Mouse (Mus musculus) CH12.LX (cell line): ENCODE results near the gene Gm20388. TPM values are rescaled to one million over a fixed set of nuclear protein-coding genes. Genes with fewer than 3 reads are reported as not detected.

Experiments
- DNase-seq: peaks from one replicate; pipeline ENCODE4 v3.0.0-alpha.2; 2013; ENCODE audit errors: extremely low read depth
- H3K27ac ChIP-seq: 2 replicates; pipeline ENCODE4 v1.5.1; 2012; ENCODE audit warnings: low read depth, mild to moderate bottlenecking, control low read depth, moderate library complexity; ENCODE audit not compliant: insufficient read depth
- H3K27me3 ChIP-seq: replicated peaks from 2 replicates; pipeline ENCODE3; 2012; ENCODE audit warnings: inconsistent platforms
- H3K36me3 ChIP-seq, 2 experiments: replicated peaks in 1 of 2; 2 replicates each; pipeline versions ENCODE3 to v1.6.1; 2012; ENCODE audit warnings: inconsistent platforms in 1 of 2, low read length in 1 of 2, mild to moderate bottlenecking in 1 of 2, mixed read lengths in 1 of 2, moderate library complexity in 1 of 2; ENCODE audit not compliant: control insufficient read depth in 1 of 2, insufficient read depth in 1 of 2
- H3K4me1 ChIP-seq, 2 experiments: 2 replicates each; pipeline ENCODE4 v1.6.1; 2012; ENCODE audit warnings: inconsistent platforms in 1 of 2, moderate library complexity in 1 of 2; ENCODE audit not compliant: insufficient read depth in 2 of 2, control insufficient read depth in 1 of 2
- H3K4me2 ChIP-seq: 2 replicates; pipeline ENCODE4 v1.6.1; 2012; ENCODE audit warnings: low read depth, mild to moderate bottlenecking, control low read depth; ENCODE audit not compliant: poor library complexity, insufficient read depth, severe bottlenecking
- H3K4me3 ChIP-seq, 3 experiments: fragments of 150-350 bp in 1 of 3; sonication (generic) in 1 of 3; replicated peaks in 1 of 3; 2 replicates each; pipeline versions ENCODE3 to v1.5.1; 2011 to 2012; ENCODE audit warnings: low read depth in 2 of 3, low read length in 2 of 3, mild to moderate bottlenecking in 2 of 3, moderate library complexity in 2 of 3, control low read depth in 1 of 3, improper control_type of control experiment in 1 of 3, inconsistent platforms in 1 of 3, mixed read lengths in 1 of 3; ENCODE audit not compliant: poor library complexity in 1 of 3
- H3K79me2 ChIP-seq: replicated peaks from 2 replicates; pipeline ENCODE4 v1.6.1; 2012; ENCODE audit warnings: mild to moderate bottlenecking, moderate library complexity; ENCODE audit not compliant: control insufficient read depth, poor library complexity, insufficient read depth, severe bottlenecking; ENCODE audit errors: extremely low read depth
- H3K9ac ChIP-seq: 2 replicates; pipeline ENCODE4 v1.6.1; 2012; ENCODE audit warnings: low read depth, mild to moderate bottlenecking, control low read depth, moderate library complexity; ENCODE audit not compliant: insufficient read depth
- H3K9me3 ChIP-seq: replicated peaks from 2 replicates; pipeline ENCODE3; 2012; ENCODE audit warnings: low read length, inconsistent platforms, mixed read lengths
- BHLHE40 ChIP-seq: IDR thresholded peaks from 2 replicates; pipeline ENCODE4 v1.6.1; 2011; ENCODE audit warnings: mild to moderate bottlenecking, low read depth, low read length, improper control_type of control experiment
- CHD1 ChIP-seq: IDR thresholded peaks from 2 replicates; pipeline ENCODE4 v1.6.1; 2012; ENCODE audit warnings: low read depth, low read length, improper control_type of control experiment, inconsistent platforms
- CHD2 ChIP-seq: IDR thresholded peaks from 2 replicates; pipeline ENCODE4 v1.6.1; 2011; ENCODE audit warnings: low read length, improper control_type of control experiment
- CTCF ChIP-seq, 2 experiments: IDR thresholded peaks in 1 of 2; conservative IDR thresholded peaks in 1 of 2; 2 replicates each; pipeline ENCODE4 v1.5.1; 2011 to 2012; ENCODE audit warnings: low read depth in 2 of 2, low read length in 2 of 2, improper control_type of control experiment in 1 of 2, inconsistent platforms in 1 of 2, mild to moderate bottlenecking in 1 of 2, moderate library complexity in 1 of 2
- E2F4 ChIP-seq: IDR thresholded peaks from 2 replicates; pipeline ENCODE4 v1.6.1; 2011; ENCODE audit warnings: low read depth, low read length, improper control_type of control experiment; ENCODE audit not compliant: insufficient replicate concordance
- ELF1 ChIP-seq: IDR thresholded peaks from 2 replicates; pipeline ENCODE4 v1.6.1; 2014; ENCODE audit warnings: low read depth, mild to moderate bottlenecking, inconsistent platforms, low read length, improper control_type of control experiment
- ETS1 ChIP-seq: conservative IDR thresholded peaks from 2 replicates; pipeline ENCODE4 v1.6.1; 2012; ENCODE audit warnings: low read depth, mild to moderate bottlenecking, inconsistent platforms, low read length, improper control_type of control experiment, moderate library complexity
- GABPA ChIP-seq: IDR thresholded peaks from 2 replicates; pipeline ENCODE4 v1.6.1; 2012; ENCODE audit warnings: low read depth, low read length, improper control_type of control experiment, inconsistent platforms; ENCODE audit not compliant: insufficient replicate concordance
- HCFC1 ChIP-seq: IDR thresholded peaks from 2 replicates; pipeline ENCODE4 v1.6.1; 2012; ENCODE audit warnings: low read depth, mild to moderate bottlenecking, inconsistent platforms, low read length, improper control_type of control experiment
- JUND ChIP-seq: conservative IDR thresholded peaks from 2 replicates; pipeline ENCODE4 v1.6.1; 2011; ENCODE audit warnings: low read depth, low read length, improper control_type of control experiment
- KAT2A ChIP-seq: IDR thresholded peaks from 2 replicates; pipeline ENCODE4 v1.6.1; 2012; ENCODE audit warnings: low read length, improper control_type of control experiment, inconsistent platforms; ENCODE audit not compliant: insufficient replicate concordance
- MAFK ChIP-seq: IDR thresholded peaks from 2 replicates; pipeline ENCODE4 v1.6.1; 2011; ENCODE audit warnings: low read length, improper control_type of control experiment; ENCODE audit not compliant: insufficient replicate concordance
- MAX ChIP-seq: IDR thresholded peaks from 2 replicates; pipeline ENCODE4 v1.6.1; 2011; ENCODE audit warnings: low read length, improper control_type of control experiment
- MEF2A ChIP-seq: IDR thresholded peaks from 2 replicates; pipeline ENCODE4 v1.6.1; 2014; ENCODE audit warnings: low read depth, mild to moderate bottlenecking, inconsistent platforms, low read length, improper control_type of control experiment, borderline replicate concordance
- MXI1 ChIP-seq: IDR thresholded peaks from 2 replicates; pipeline ENCODE4 v1.6.1; 2011; ENCODE audit warnings: mild to moderate bottlenecking, low read depth, low read length, improper control_type of control experiment
- MYC ChIP-seq: IDR thresholded peaks from 2 replicates; pipeline ENCODE4 v1.6.1; 2011; ENCODE audit warnings: low read depth, mild to moderate bottlenecking, improper control_type of control experiment, low read length
- PAX5 ChIP-seq: IDR thresholded peaks from 2 replicates; pipeline ENCODE4 v1.6.1; 2012; ENCODE audit warnings: low read length, inconsistent platforms, mixed read lengths
- POLR2A ChIP-seq: IDR thresholded peaks from 2 replicates; pipeline ENCODE4 v1.6.1; 2011; ENCODE audit warnings: low read depth, mild to moderate bottlenecking, improper control_type of control experiment, low read length
- RAD21 ChIP-seq: IDR thresholded peaks from 2 replicates; pipeline ENCODE4 v1.6.1; 2011; ENCODE audit warnings: low read depth, mild to moderate bottlenecking, low read length, improper control_type of control experiment, moderate library complexity
- SIN3A ChIP-seq: IDR thresholded peaks from 2 replicates; pipeline ENCODE4 v1.6.1; 2012; ENCODE audit warnings: low read length, improper control_type of control experiment, inconsistent platforms
- SMC3 ChIP-seq: IDR thresholded peaks from 2 replicates; pipeline ENCODE4 v1.6.1; 2011; ENCODE audit warnings: low read depth, low read length, improper control_type of control experiment
- TCF12 ChIP-seq: IDR thresholded peaks from 2 replicates; pipeline ENCODE4 v1.6.1; 2014; ENCODE audit warnings: low read depth, mild to moderate bottlenecking, inconsistent platforms, low read length, improper control_type of control experiment
- UBTF ChIP-seq: IDR thresholded peaks from 2 replicates; pipeline ENCODE4 v1.6.1; 2012; ENCODE audit warnings: low read depth, mild to moderate bottlenecking, inconsistent platforms, low read length, improper control_type of control experiment, moderate library complexity
- USF2 ChIP-seq: conservative IDR thresholded peaks from 2 replicates; pipeline ENCODE4 v1.6.1; 2011; ENCODE audit warnings: low read depth, low read length, improper control_type of control experiment
- ZC3H11A ChIP-seq: IDR thresholded peaks from 2 replicates; pipeline ENCODE4 v1.6.1; 2012; ENCODE audit warnings: low read depth, mild to moderate bottlenecking, inconsistent platforms, low read length, improper control_type of control experiment
- ZMIZ1 ChIP-seq: IDR thresholded peaks from 2 replicates; pipeline ENCODE4 v1.6.1; 2012; ENCODE audit warnings: low read depth, mild to moderate bottlenecking, inconsistent platforms, low read length, improper control_type of control experiment
- ZNF384 ChIP-seq: IDR thresholded peaks from 2 replicates; pipeline ENCODE4 v1.6.1; 2012; ENCODE audit warnings: low read depth, low read length, improper control_type of control experiment, inconsistent platforms
- dilution Hi-C: fragments of 300-500 bp; cut with MboI; formaldehyde crosslinking; loops from 2 replicates; pipeline ENCODE4 v1.14.3; 2020; ENCODE audit warnings: low sequenced_read_pairs; ENCODE audit not compliant: extremely low pct_unique_long_range_greater_than_20kb, extremely low pct_ligation_motif_present
- in situ Hi-C: fragments of 300-500 bp; cut with MboI; formaldehyde crosslinking; loops from 3 replicates; pipeline ENCODE4 v1.14.3; 2019; ENCODE audit warnings: low sequenced_read_pairs, low pct_ligation_motif_present, low pct_unique_long_range_greater_than_20kb, mixed read lengths
- polyA plus RNA-seq: library from polyadenylated mRNA; unstranded; fragments of >175 nt; gene quantifications from 2 replicates; pipeline ENCODE4 v1.2.1, GENCODE M21; 2012; ENCODE audit warnings: low read depth; ENCODE audit not compliant: insufficient read length
- total RNA-seq, 2 experiments: library from RNA; depleted of rRNA; stranded (reverse); fragments of 300-350 nt in 1 of 2; fragments of >200 nt in 1 of 2; gene quantifications; 2 replicates each; pipeline ENCODE4 v1.2.3; 2012 to 2014

Gene Gm20388
- total and polyA plus RNA-seq, 3 experiments = 14.8 to 26.3 (median 22.2) TPM

- TF ChIP-seq HCFC1 = peak; percentile 15; the same call in 1 of the 2 replicates
- no peak for TF ChIP-seq MXI1
- TF ChIP-seq JUND = 0 out of 2 replicates have a peak, but pooled peaks have one; percentile 21
- TF ChIP-seq CHD2 = 0 out of 2 replicates have a peak, but pooled peaks have one; percentile 40
- TF ChIP-seq UBTF = no peak
- no peak for TF ChIP-seq PAX5
- TF ChIP-seq POLR2A = 0 out of 2 replicates have a peak, but pooled peaks have one; percentile 0
- TF ChIP-seq BHLHE40 = peak; percentile 53
- 0 out of 2 replicates have a peak, but pooled peaks have one; percentile 46 for TF ChIP-seq MEF2A
- TF ChIP-seq SMC3 = no peak
- TF ChIP-seq KAT2A = no peak
These were observed 2781.5 kb downstream of the Gm20388 start (continued) for GRCm38 (mm10) chr8:122692152-122692551.

- H3K36me3 ChIP-seq = peaks cover 0 to 61% of the 10 kb centered on the region in 2 experiments
- dilution Hi-C loops (no loop called here), in situ Hi-C loops (loop anchor here (5.0 kb wide), 1 partner anchor 122 kb away; no protein-coding TSS in a partner anchor)
- no peak for TF ChIP-seq E2F4
- TF ChIP-seq RAD21 = no peak
- H3K4me1 ChIP-seq = peaks cover 71 to 82% of the 10 kb centered on the region in 2 experiments
- peaks cover 23% of the 10 kb centered on the region for H3K79me2 ChIP-seq
- no peaks in the 10 kb centered on the region for H3K9me3 ChIP-seq
- peak overlapping the region; percentile 61 for H3K4me2 ChIP-seq
- H3K9ac ChIP-seq = no peak overlapping the region
- H3K27me3 ChIP-seq = no peaks in the 10 kb centered on the region
- H3K4me3 ChIP-seq = peak overlapping the region; percentile 16 to 72 (median 20)
- no peak overlapping the region for H3K27ac ChIP-seq
- DNase-seq = no peak
These were observed 2784.9 kb downstream of the Gm20388 start for GRCm38 (mm10) chr8:122695438-122696042.

- H3K36me3 ChIP-seq = peaks cover 0 to 44% of the 10 kb centered on the region in 2 experiments
- peak overlapping the region; percentile 98; the same call in 1 of the 2 replicates for H3K27ac ChIP-seq
- H3K9me3 ChIP-seq = no peaks in the 10 kb centered on the region
- in situ Hi-C loops (loop anchor here (5.0 kb wide), 1 partner anchor 120 kb away; no protein-coding TSS in a partner anchor), dilution Hi-C loops (no loop called here)
- H3K4me1 ChIP-seq = peaks cover 68 to 81% of the 10 kb centered on the region in 2 experiments
- peak overlapping the region; percentile 69 to 72 (median 69) for H3K4me3 ChIP-seq
- peak overlapping the region; percentile 61 for H3K4me2 ChIP-seq
- peaks cover 19% of the 10 kb centered on the region for H3K79me2 ChIP-seq
- peak overlapping the region; percentile 59 for H3K9ac ChIP-seq
- no peak for DNase-seq
- H3K27me3 ChIP-seq = no peaks in the 10 kb centered on the region
- TF ChIP-seq CHD1 = peak; percentile 81; the same call in 1 of the 2 replicates
- no peak for TF ChIP-seq BHLHE40
- no peak for TF ChIP-seq ELF1
- TF ChIP-seq SMC3 = peak; percentile 40
- TF ChIP-seq MAFK = no peak
- peak; percentile 72 to 88 for TF ChIP-seq CTCF (conservative IDR thresholded peaks at IDR 0.05 in 1 of 2, IDR thresholded peaks at IDR 0.05 in 1 of 2; ENCODE audit: low read depth in 2 of 2, low read length in 2 of 2)
- no peak for TF ChIP-seq E2F4
- TF ChIP-seq MAX = peak; percentile 32
- no peak for TF ChIP-seq CHD2
- peak; percentile 60; the same call in 1 of the 2 replicates for TF ChIP-seq SIN3A
- TF ChIP-seq MEF2A = peak; percentile 13; the same call in 1 of the 2 replicates
- TF ChIP-seq ZMIZ1 = no peak
- no peak for TF ChIP-seq PAX5
- TF ChIP-seq KAT2A = no peak
- peak; percentile 43 for TF ChIP-seq RAD21
- TF ChIP-seq TCF12 = no peak
- TF ChIP-seq JUND = no peak
- TF ChIP-seq ETS1 = no peak
- no peak for TF ChIP-seq ZC3H11A
- TF ChIP-seq USF2 = no peak
- TF ChIP-seq GABPA = no peak
- peak; percentile 55; the same call in 1 of the 2 replicates for TF ChIP-seq MXI1
- TF ChIP-seq ZNF384 = no peak
- TF ChIP-seq MYC = peak; percentile 47; the same call in 1 of the 2 replicates
These were observed 2786.5 kb downstream of the Gm20388 start for GRCm38 (mm10) chr8:122697181-122697581.
